ENCODE assay signal across 8 mouse cellular contexts in genomic region chr9:46814478-46815241, GRCm38 (mm10).
DNase-seq lines count a peak whose midpoint lies in the region; ATAC-seq and TF ChIP-seq lines count a peak whose summit lies in the region.

No protein-coding gene starts in this region.

- H3K4me2 ChIP-seq in hindbrain, embryonic 13.5 days = peak overlapping the region; percentile 56
- H3K4me2 ChIP-seq in lung, embryonic 15.5 days = peak overlapping the region; percentile 61

- H3K36me3 ChIP-seq in hindbrain, embryonic 13.5 days = no peaks in the 10 kb centered on the region
- no peaks in the 10 kb centered on the region for H3K36me3 ChIP-seq in lung, embryonic 15.5 days

- H3K27ac ChIP-seq in hindbrain, embryonic 13.5 days = peak overlapping the region; percentile 79
- no peak overlapping the region for H3K27ac ChIP-seq in lung, embryonic 15.5 days

- H3K9me3 ChIP-seq in hindbrain, embryonic 13.5 days = no peaks in the 10 kb centered on the region
- no peaks in the 10 kb centered on the region for H3K9me3 ChIP-seq in lung, embryonic 15.5 days

- DNase-seq in Patski (ENCODE audit: low read depth, low spot score) = no peak
- DNase-seq in cerebellum, adult 9-11 months = peak; percentile 55
- peak; percentile 40 to 91 for DNase-seq in frontal cortex, adult 2 months (ENCODE audit: extremely low spot score in 1 of 2, low spot score in 1 of 2)
- DNase-seq in layer of hippocampus, adult 9-11 months = peak; percentile 62
- peak; percentile 87 for DNase-seq in retina, postnatal 1 day

- H3K4me1 ChIP-seq in hindbrain, embryonic 13.5 days (replicated peaks) = peaks cover 11% of the 10 kb centered on the region
- H3K4me1 ChIP-seq in lung, embryonic 15.5 days = 0 out of 2 replicates have a peak, but pooled peaks cover 6% of the 10 kb centered on the region

- H3K9ac ChIP-seq in hindbrain, embryonic 13.5 days = peak overlapping the region; percentile 64
- 0 out of 2 replicates have a peak overlapping the region, but pooled peaks have one; percentile 10 for H3K9ac ChIP-seq in lung, embryonic 15.5 days

- H3K4me3 ChIP-seq in hindbrain, embryonic 13.5 days = peak overlapping the region; percentile 35
- H3K4me3 ChIP-seq in lung, embryonic 15.5 days = peak overlapping the region; percentile 33

- H3K27me3 ChIP-seq in Patski = peaks cover 32% of the 10 kb centered on the region
- H3K27me3 ChIP-seq in hindbrain, embryonic 13.5 days = no peaks in the 10 kb centered on the region
- H3K27me3 ChIP-seq in lung, embryonic 15.5 days = no peaks in the 10 kb centered on the region

- TF ChIP-seq CTCF in Patski (IDR thresholded peaks at IDR 0.05) = peak; percentile 65

- WGBS in hindbrain, embryonic 13.5 days = 9% methylated on average over 22 of the region's 22 CpGs
- WGBS in lung, embryonic 15.5 days = 14% methylated on average over 22 of the region's 22 CpGs

- POLR2A ChIA-PET in Patski (lab: Charles Lee) = no interaction called here

- no peak for ATAC-seq in Patski
- peak; percentile 84 for ATAC-seq in hindbrain, embryonic 13.5 days (ENCODE audit: low FRiP score)
- ATAC-seq in lung, embryonic 15.5 days (ENCODE audit: borderline replicate concordance, extremely low read depth, low FRiP score, low TSS enrichment) = peak; percentile 31
- ATAC-seq in erythroid progenitor cell, adult 5-6 weeks (replicated peaks; ENCODE audit: low FRiP score, poor library complexity, severe bottlenecking) = no peak

- in situ Hi-C loops in Patski (cut with MboI; ENCODE audit: low pct_unique_long_range_greater_than_20kb) = no loop called here

- CTCF ChIA-PET in Patski (lab: Charles Lee) = no interaction called here

Comparison
In these comparisons a context has a peak if more than half of its experiments do, and no peak if none do; other contexts are left out.
1. ATAC-seq: peak in hindbrain, embryonic 13.5 days (single experiment) and lung, embryonic 15.5 days (single experiment); none in Patski (single experiment) and erythroid progenitor cell, adult 5-6 weeks (single experiment).